Comparison of ENCODE assay signal across 17 mouse cellular contexts in the genomic region with DNA sequence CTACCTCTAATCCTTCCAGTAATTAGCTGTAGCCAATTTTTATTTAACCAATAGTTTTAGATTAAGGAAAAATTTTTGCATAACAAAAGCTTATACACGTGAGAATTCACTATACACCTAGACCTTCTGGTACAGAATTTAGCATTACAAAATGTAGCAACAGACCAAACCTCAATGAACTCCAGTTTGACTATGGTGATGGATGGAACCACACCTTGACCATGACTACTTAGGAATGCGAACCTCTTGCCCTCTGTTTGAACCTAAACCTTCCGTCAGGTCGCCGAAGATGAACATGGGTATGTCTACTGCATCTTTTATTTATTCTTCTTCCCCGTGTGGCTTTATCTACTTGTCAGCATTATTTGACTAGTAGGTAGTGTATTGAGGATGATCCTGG.
"Had no signal": no experiment of that assay in that cellular context is flagged by ENCODE, and none has a peak within 500 bp of the region (broad histone marks: within the 10 kb centered on the region; RNA-seq: fewer than 3 reads in every experiment).

No protein-coding gene starts in this region.

- H3K27ac ChIP-seq: midbrain, embryonic 10.5 days; midbrain, embryonic 12.5 days; neural tube, embryonic 13.5 days; neural tube, embryonic 15.5 days had no signal

- DNase-seq: lung, adult 18-20 months; lung, embryonic 14.5 days; lung, postnatal 10 days; lung, postnatal 4 days; midbrain, embryonic 14.5 days; right cerebral cortex, adult 18-20 months; right cerebral cortex, postnatal 25 days; right cerebral cortex, postnatal 4 days; spleen, adult 18-20 months; thymus, adult 18-20 months; thymus, postnatal 14 days; thymus, postnatal 36 days had no signal

- H3K27me3 ChIP-seq: midbrain, embryonic 12.5 days; neural tube, embryonic 13.5 days; neural tube, embryonic 15.5 days had no signal

- H3K36me3 ChIP-seq: midbrain, embryonic 10.5 days; midbrain, embryonic 12.5 days; neural tube, embryonic 13.5 days; neural tube, embryonic 15.5 days had no signal

- H3K4me3 ChIP-seq: midbrain, embryonic 10.5 days; midbrain, embryonic 12.5 days; myocyte; neural tube, embryonic 13.5 days; neural tube, embryonic 15.5 days had no signal

- H3K9ac ChIP-seq: lung, embryonic 14.5 days; midbrain, embryonic 12.5 days; neural tube, embryonic 13.5 days; neural tube, embryonic 15.5 days had no signal
